Mouse (Mus musculus): ENCODE measurements around the gene Cacna2d4. TPM values are rescaled to one million over a fixed set of nuclear protein-coding genes. Genes with fewer than 3 reads are reported as not detected.

Gene Cacna2d4
- polyA plus RNA-seq, 1 experiment from 2014 or later: 0.35 TPM

DNA sequence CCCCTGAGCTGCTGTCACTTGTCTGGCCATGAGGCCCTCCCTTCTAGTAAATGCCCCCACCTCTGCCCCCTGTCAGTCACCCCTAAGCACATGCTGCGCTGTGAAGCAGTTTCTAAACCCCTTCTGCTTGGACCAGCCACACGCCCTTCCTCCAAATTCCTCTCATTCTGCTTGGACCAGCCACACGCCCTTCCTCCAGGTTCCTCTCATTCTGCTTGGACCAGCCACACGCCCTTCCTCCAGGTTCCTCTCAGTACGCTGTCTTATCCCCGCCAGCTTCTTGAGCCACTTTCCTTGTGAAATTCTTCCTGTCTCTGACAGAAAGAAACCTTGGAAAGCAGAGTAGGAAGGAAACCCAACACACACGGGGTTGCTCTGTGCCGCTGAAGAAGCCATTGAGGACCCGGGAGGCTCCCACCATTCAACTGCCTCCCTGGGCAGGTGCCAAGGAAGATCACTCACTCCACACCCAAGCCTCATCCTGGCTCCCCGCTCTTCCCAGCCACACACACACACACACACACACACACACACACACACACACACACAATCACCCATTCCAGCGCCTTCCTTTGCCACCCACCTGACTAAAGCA lies 92.3 kb downstream of the Cacna2d4 start:
- ATAC-seq (ENCODE audit: low FRiP score): peak; percentile 15; the same call in 1 of the 2 replicates
- 10% methylated on average over 11 of the region's 11 CpGs for WGBS
- H3K4me1 ChIP-seq (replicated peaks; ENCODE audit: control insufficient read depth, insufficient read depth, low read length): peaks cover 44% of the 10 kb centered on the region
- no peak for DNase-seq (ENCODE audit: low spot score)
- H3K4me2 ChIP-seq (replicated peaks): peak overlapping the region; percentile 85
- no peaks in the 10 kb centered on the region for H3K9me3 ChIP-seq (ENCODE audit: control insufficient read depth, low read length)
- H3K36me3 ChIP-seq (replicated peaks; ENCODE audit: control insufficient read depth, insufficient read depth): no peaks in the 10 kb centered on the region
- H3K4me3 ChIP-seq (replicated peaks; ENCODE audit: low read length): peak overlapping the region; percentile 57
- H3K27ac ChIP-seq: peak overlapping the region; percentile 77
- H3K27me3 ChIP-seq (ENCODE audit: control insufficient read depth, insufficient read depth, low read length): peaks cover 4% of the 10 kb centered on the region; the same call in 1 of the 2 replicates
- peak overlapping the region; percentile 82 for H3K9ac ChIP-seq

DNA sequence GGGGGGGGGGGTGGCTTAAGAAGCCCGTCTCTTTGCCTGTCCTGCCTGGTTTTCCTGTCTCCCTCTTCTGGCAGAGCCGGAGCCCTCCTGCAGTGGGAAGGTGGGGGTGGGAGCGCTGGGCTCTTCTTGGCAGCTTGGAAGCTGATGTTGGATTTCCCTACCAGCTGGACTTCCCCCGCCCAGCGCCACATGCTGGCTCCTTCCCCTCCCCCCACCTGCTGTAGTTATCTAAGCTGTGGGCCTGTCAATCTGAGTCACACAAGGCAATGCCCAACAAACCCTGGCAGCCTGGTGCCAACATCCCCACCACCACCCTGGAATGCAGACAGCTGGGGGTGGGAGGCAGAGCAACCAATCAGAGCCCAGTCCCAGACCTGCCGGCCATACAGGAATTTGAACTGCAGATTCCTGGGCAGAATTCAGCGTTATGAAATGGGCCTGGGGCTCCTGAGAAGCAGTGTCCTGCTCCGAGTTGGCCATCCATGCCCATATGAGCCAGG lies 92.9 kb downstream of the Cacna2d4 start:
- DNase-seq (ENCODE audit: low spot score) (peak; percentile 72), ATAC-seq (ENCODE audit: low FRiP score) (peak; percentile 79)
- Histone ChIP-seq H3K36me3 (replicated peaks; ENCODE audit: control insufficient read depth, insufficient read depth) (no peaks in the 10 kb centered on the region), H3K27ac (peak overlapping the region; percentile 77), H3K27me3 (ENCODE audit: control insufficient read depth, insufficient read depth, low read length) (peaks cover 4% of the 10 kb centered on the region; the same call in 1 of the 2 replicates), H3K4me1 (replicated peaks; ENCODE audit: control insufficient read depth, insufficient read depth, low read length) (peaks cover 44% of the 10 kb centered on the region), H3K4me3 (replicated peaks; ENCODE audit: low read length) (peak overlapping the region; percentile 57), H3K4me2 (replicated peaks) (peak overlapping the region; percentile 85), H3K9ac (peak overlapping the region; percentile 82), H3K9me3 (ENCODE audit: control insufficient read depth, low read length) (no peaks in the 10 kb centered on the region)
- WGBS: 2% methylated on average over 8 of the region's 8 CpGs

DNA sequence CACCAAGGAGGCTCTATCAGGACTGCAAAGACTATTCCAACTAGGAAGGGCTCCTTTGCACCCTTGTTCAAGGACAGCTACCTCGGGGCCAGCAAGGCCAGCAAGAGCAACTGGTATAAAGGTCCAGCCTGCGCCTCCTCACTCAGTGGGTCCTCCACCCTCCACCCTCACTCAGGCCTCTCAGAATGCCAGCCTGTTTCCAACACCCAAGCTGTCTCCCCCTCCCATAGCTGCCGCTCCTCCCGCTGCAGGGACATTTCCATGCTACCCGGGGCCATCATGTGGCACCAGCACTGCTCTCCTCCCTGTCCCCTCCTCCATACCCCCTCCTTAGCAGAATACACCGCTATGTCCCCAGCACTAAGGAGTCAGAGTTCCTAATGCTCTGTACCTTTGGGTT lies 93.6 kb downstream of the Cacna2d4 start:
- H3K27ac ChIP-seq: peak overlapping the region; percentile 77
- H3K4me1 ChIP-seq (replicated peaks; ENCODE audit: control insufficient read depth, insufficient read depth, low read length): peaks cover 44% of the 10 kb centered on the region

DNA sequence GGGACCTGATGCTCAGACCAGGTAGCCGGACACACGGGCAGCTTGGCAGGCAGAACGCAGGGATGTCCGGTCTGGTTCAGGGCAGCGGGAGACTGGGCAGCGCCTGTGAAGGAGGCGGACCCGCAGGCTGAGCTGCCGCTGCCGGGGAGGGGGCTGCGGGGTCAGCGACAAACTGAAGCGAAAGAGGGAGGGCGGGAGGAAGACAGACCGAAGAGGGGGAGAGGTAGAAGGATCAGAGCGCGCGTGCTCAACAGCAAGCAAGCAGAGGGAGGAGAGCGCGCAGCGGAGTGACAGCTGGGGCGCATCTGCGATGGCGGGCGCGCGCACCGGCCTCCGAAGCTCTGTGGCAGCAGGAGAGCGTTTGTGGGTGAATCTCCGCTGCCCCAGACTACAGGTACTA lies 94.2 kb downstream of the Cacna2d4 start, which contains the start of gene Lrtm2:
TSS of gene Lrtm2 (minus strand) at position 261 of the 400 bp plus-strand sequence.
- peak; percentile 68 for DNase-seq (ENCODE audit: low spot score)
- Histone ChIP-seq H3K27me3 (ENCODE audit: control insufficient read depth, insufficient read depth, low read length) (peaks cover 4% of the 10 kb centered on the region; the same call in 1 of the 2 replicates), H3K9ac (peak within 1 kb of the TSS; percentile 82), H3K27ac (peak within 1 kb of the TSS; percentile 77), H3K36me3 (replicated peaks; ENCODE audit: control insufficient read depth, insufficient read depth) (no peaks in the 10 kb centered on the region), H3K4me2 (replicated peaks) (peak within 1 kb of the TSS; percentile 85), H3K4me3 (replicated peaks; ENCODE audit: low read length) (peak within 1 kb of the TSS; percentile 57), H3K9me3 (ENCODE audit: control insufficient read depth, low read length) (no peaks in the 10 kb centered on the region), H3K4me1 (replicated peaks; ENCODE audit: control insufficient read depth, insufficient read depth, low read length) (peaks cover 44% of the 10 kb centered on the region)
- under 1% methylated on average over 31 of the region's 31 CpGs for WGBS
- peak; percentile 43 for ATAC-seq (ENCODE audit: low FRiP score)

More for the DNA sequence above, 93.6 kb downstream of the Cacna2d4 start:
- Histone ChIP-seq H3K9ac (peak overlapping the region; percentile 82), H3K27me3 (ENCODE audit: control insufficient read depth, insufficient read depth, low read length) (peaks cover 4% of the 10 kb centered on the region; the same call in 1 of the 2 replicates), H3K4me3 (replicated peaks; ENCODE audit: low read length) (peak overlapping the region; percentile 57), H3K4me2 (replicated peaks) (peak overlapping the region; percentile 85), H3K36me3 (replicated peaks; ENCODE audit: control insufficient read depth, insufficient read depth) (no peaks in the 10 kb centered on the region), H3K9me3 (ENCODE audit: control insufficient read depth, low read length) (no peaks in the 10 kb centered on the region)
- 14% methylated on average over 6 of the region's 6 CpGs for WGBS
- DNase-seq (ENCODE audit: low spot score) (no peak), ATAC-seq (ENCODE audit: low FRiP score) (no peak; the same call in 1 of the 2 replicates)

DNA sequence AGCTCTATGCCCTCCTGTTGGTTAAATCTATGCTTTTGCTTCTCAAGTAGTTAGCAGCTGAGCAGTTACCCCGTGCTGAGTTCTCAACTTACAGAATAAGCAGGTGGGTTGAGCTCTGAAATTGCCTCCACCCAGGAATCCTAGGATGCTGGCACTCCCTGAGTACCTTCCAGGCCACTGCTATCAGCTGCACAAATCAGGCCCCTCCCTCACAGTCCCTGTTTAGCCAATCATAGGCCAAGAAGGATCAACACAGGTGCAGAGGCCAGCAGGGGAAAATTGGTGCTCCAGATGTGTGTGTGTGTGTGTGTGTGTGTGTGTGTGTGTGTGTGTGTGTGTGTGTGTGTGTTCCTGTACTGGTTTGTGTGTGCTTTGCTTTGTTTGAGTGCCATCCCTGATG lies 95.8 kb downstream of the Cacna2d4 start:
- Histone ChIP-seq H3K9me3 (ENCODE audit: control insufficient read depth, low read length) (no peaks in the 10 kb centered on the region), H3K27me3 (ENCODE audit: control insufficient read depth, insufficient read depth, low read length) (peaks cover 4% of the 10 kb centered on the region; the same call in 1 of the 2 replicates), H3K4me3 (replicated peaks; ENCODE audit: low read length) (no peak overlapping the region), H3K4me2 (replicated peaks) (no peak overlapping the region), H3K27ac (no peak overlapping the region), H3K4me1 (replicated peaks; ENCODE audit: control insufficient read depth, insufficient read depth, low read length) (peaks cover 35% of the 10 kb centered on the region), H3K9ac (no peak overlapping the region), H3K36me3 (replicated peaks; ENCODE audit: control insufficient read depth, insufficient read depth) (no peaks in the 10 kb centered on the region)
- ATAC-seq (ENCODE audit: low FRiP score) (no peak), DNase-seq (ENCODE audit: low spot score) (no peak)
- 8% methylated on average over 1 of the region's 1 CpGs for WGBS

DNA sequence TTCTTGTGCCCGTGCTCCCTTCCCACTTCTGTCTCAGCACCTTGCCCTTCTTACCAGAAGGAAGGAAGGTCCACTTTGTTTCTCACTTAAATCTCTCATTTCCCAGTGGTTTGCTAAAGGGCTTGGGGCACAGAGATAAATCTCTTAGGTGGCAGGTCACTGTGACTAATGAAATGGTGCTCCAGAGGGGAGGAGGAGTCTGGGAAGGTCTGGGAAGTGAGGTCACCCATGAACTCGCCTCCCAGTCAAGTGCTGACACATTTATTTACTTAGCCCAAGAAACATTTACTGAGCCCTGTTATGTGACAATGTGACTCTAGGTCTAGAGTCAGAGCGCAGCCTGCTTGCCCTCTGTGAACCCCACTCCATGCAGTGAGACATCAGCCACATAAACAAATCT lies 96.9 kb downstream of the Cacna2d4 start:
- no peak overlapping the region for H3K27ac ChIP-seq
- no peaks in the 10 kb centered on the region for H3K36me3 ChIP-seq (replicated peaks; ENCODE audit: control insufficient read depth, insufficient read depth)
- peaks cover 4% of the 10 kb centered on the region; the same call in 1 of the 2 replicates for H3K27me3 ChIP-seq (ENCODE audit: control insufficient read depth, insufficient read depth, low read length)
- 26% methylated on average over 3 of the region's 3 CpGs for WGBS
- H3K4me1 ChIP-seq (replicated peaks; ENCODE audit: control insufficient read depth, insufficient read depth, low read length): peaks cover 28% of the 10 kb centered on the region
- no peak overlapping the region for H3K9ac ChIP-seq
- no peak overlapping the region for H3K4me3 ChIP-seq (replicated peaks; ENCODE audit: low read length)
- H3K9me3 ChIP-seq (ENCODE audit: control insufficient read depth, low read length): no peaks in the 10 kb centered on the region
- DNase-seq (ENCODE audit: low spot score): no peak
- no peak for ATAC-seq (ENCODE audit: low FRiP score)
- H3K4me2 ChIP-seq (replicated peaks): no peak overlapping the region

DNA sequence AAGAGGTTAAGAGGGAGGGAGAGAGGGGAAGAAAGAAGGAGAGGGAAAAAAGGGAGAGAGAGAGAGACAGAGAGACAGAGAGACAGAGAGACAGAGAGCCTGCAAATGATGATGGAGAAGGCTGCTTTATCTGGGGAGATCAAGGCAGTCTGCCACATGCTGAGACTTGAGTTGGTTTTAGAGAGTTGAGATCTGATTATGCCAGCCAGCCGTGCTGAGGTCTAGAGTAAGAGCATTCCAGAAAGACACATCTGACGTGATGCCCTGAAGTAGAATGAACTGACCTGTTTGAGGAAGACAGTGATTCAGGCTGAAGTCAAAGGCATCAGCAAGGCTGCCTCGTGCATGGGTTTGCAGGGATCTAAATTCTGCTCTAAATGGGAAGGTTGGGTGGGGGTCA lies 97.5 kb downstream of the Cacna2d4 start:
- Histone ChIP-seq H3K9ac (no peak overlapping the region), H3K4me3 (replicated peaks; ENCODE audit: low read length) (no peak overlapping the region), H3K27ac (no peak overlapping the region), H3K9me3 (ENCODE audit: control insufficient read depth, low read length) (no peaks in the 10 kb centered on the region), H3K4me2 (replicated peaks) (no peak overlapping the region), H3K4me1 (replicated peaks; ENCODE audit: control insufficient read depth, insufficient read depth, low read length) (peaks cover 21% of the 10 kb centered on the region), H3K27me3 (ENCODE audit: control insufficient read depth, insufficient read depth, low read length) (peaks cover 4% of the 10 kb centered on the region; the same call in 1 of the 2 replicates), H3K36me3 (replicated peaks; ENCODE audit: control insufficient read depth, insufficient read depth) (no peaks in the 10 kb centered on the region)
- WGBS: 49% methylated on average over 3 of the region's 3 CpGs
- DNase-seq (ENCODE audit: low spot score) (no peak), ATAC-seq (ENCODE audit: low FRiP score) (no peak)

DNA sequence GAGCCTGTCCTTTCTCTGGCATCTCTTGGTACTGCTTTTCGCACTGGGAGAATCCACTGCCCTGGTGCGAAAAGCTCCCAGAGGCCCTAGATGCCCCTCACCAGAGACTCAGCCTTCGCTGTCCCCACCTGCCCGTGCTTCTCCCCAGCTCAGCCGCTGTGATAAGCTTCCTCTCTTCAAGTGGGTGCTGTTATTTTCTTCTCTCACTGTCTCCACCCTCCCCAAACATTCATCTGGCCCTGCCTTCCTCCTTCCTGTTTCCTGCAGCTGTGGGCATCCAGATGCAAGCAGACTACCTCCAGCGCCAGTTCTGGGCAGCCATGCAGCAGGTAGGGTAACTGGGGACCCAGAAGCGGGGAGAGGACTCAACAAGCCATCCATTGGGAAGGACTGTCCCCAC lies 99.8 kb downstream of the Cacna2d4 start:
- Histone ChIP-seq H3K4me3 (replicated peaks; ENCODE audit: low read length) (no peak overlapping the region), H3K27ac (no peak overlapping the region), H3K4me1 (replicated peaks; ENCODE audit: control insufficient read depth, insufficient read depth, low read length) (no peaks in the 10 kb centered on the region; the same call in 1 of the 2 replicates), H3K4me2 (replicated peaks) (no peak overlapping the region), H3K36me3 (replicated peaks; ENCODE audit: control insufficient read depth, insufficient read depth) (no peaks in the 10 kb centered on the region), H3K9me3 (ENCODE audit: control insufficient read depth, low read length) (no peaks in the 10 kb centered on the region), H3K9ac (no peak overlapping the region), H3K27me3 (ENCODE audit: control insufficient read depth, insufficient read depth, low read length) (no peaks in the 10 kb centered on the region)
- ATAC-seq (ENCODE audit: low FRiP score): no peak
- 89% methylated on average over 7 of the region's 7 CpGs for WGBS
- DNase-seq (ENCODE audit: low spot score): no peak

DNA sequence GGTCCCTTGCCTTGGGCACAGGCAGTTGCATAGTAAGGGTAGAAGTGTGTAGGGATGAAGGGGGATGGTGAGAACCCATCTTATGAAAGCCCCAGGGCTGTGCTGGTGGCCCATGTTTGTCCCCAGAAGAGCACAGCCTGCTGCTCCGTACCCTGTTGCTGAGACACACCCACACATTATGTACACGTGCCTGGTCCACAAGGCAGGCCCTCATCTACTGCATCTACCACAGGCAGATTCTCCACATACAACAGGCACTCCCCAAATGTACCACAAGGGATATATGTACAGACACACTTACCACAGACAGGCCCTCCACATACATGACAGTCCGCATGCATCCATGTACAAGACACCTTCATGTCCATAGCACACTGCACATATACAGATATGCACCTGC lies 101.0 kb downstream of the Cacna2d4 start:
- H3K27ac ChIP-seq: no peak overlapping the region
- H3K27me3 ChIP-seq (ENCODE audit: control insufficient read depth, insufficient read depth, low read length): no peaks in the 10 kb centered on the region
- no peak for ATAC-seq (ENCODE audit: low FRiP score)
- H3K4me3 ChIP-seq (replicated peaks; ENCODE audit: low read length): no peak overlapping the region
- 73% methylated on average over 3 of the region's 3 CpGs for WGBS
- H3K9me3 ChIP-seq (ENCODE audit: control insufficient read depth, low read length): no peaks in the 10 kb centered on the region
- no peaks in the 10 kb centered on the region for H3K36me3 ChIP-seq (replicated peaks; ENCODE audit: control insufficient read depth, insufficient read depth)
- no peak overlapping the region for H3K9ac ChIP-seq
- H3K4me1 ChIP-seq (replicated peaks; ENCODE audit: control insufficient read depth, insufficient read depth, low read length): no peaks in the 10 kb centered on the region
- no peak overlapping the region for H3K4me2 ChIP-seq (replicated peaks)
- DNase-seq (ENCODE audit: low spot score): no peak

All from hindbrain, embryonic 14.5 days (tissue).